Comparison of ENCODE assay signal across 8 mouse cellular contexts in the genomic region with DNA sequence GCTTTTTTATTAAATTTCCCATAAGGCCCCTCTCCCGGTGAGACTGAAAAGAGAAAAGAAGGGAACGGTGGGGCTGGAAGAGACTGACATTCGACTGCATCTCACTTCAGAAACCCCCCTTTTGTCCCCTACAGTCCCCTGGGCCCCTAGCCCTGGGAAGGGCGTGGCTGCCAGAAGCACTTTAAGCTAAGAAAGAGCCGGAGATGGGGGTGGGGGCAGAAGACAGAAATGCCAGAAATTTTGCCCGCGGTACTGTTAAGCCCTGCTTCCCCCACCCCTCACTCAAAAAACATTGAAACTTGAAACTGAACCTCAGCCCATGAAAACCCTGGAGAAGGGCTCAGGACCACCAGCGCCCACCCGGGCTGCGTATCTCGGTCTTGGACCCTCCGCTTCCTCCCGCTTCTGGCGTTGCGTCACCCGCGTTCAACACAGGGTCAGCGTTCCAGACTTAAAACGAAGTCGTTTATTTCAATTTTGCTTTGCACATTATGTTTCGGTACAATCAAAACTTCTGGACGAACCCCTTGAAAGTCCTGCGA. TPM values are rescaled to one million over a fixed set of nuclear protein-coding genes. Genes with fewer than 3 reads are reported as not detected.
A peak's percentile ranks its signal among the peaks of the same experiment; 100 is the strongest.
DNase-seq lines count a peak whose midpoint lies in the region; ATAC-seq and TF ChIP-seq lines count a peak whose summit lies in the region.
"Had no signal": no experiment of that assay in that cellular context is flagged by ENCODE, and none has a peak within 500 bp of the region (broad histone marks: within the 10 kb centered on the region; RNA-seq: fewer than 3 reads in every experiment).

No protein-coding gene starts in this region.

- peaks cover 78% of the 10 kb centered on the region for H3K27me3 ChIP-seq in heart, embryonic 16.5 days (ENCODE audit: control insufficient read depth, insufficient read depth, low read length)
- H3K27me3 ChIP-seq in heart, adult 2 months (ENCODE audit: control insufficient read depth, insufficient read depth, low read length) = peaks cover 33% of the 10 kb centered on the region
- peaks cover 84% of the 10 kb centered on the region for H3K27me3 ChIP-seq in embryonic facial prominence, embryonic 14.5 days (replicated peaks; ENCODE audit: control insufficient read depth, insufficient read depth, low read length)
- H3K27me3 ChIP-seq in hindbrain, embryonic 16.5 days (replicated peaks; ENCODE audit: control insufficient read depth, insufficient read depth, low read length) = peaks cover 22% of the 10 kb centered on the region
- peaks cover 65% of the 10 kb centered on the region for H3K27me3 ChIP-seq in midbrain, postnatal 0 days (ENCODE audit: insufficient read depth, low read length)
- H3K27me3 ChIP-seq in lung, postnatal 0 days (replicated peaks; ENCODE audit: insufficient read depth, low read length) = peaks cover 68% of the 10 kb centered on the region

- WGBS in heart, embryonic 16.5 days = 3% methylated on average over 23 of the region's 23 CpGs
- WGBS in heart, adult 2 months = 7% methylated on average over 23 of the region's 23 CpGs
- WGBS in embryonic facial prominence, embryonic 14.5 days = 1% methylated on average over 23 of the region's 23 CpGs
- 3% methylated on average over 23 of the region's 23 CpGs for WGBS in hindbrain, embryonic 16.5 days
- WGBS in midbrain, postnatal 0 days = 4% methylated on average over 23 of the region's 23 CpGs
- 3% methylated on average over 23 of the region's 23 CpGs for WGBS in lung, postnatal 0 days

- no peaks in the 10 kb centered on the region for H3K79me2 ChIP-seq in heart, adult 2 months (replicated peaks; ENCODE audit: control insufficient read depth, insufficient read depth, low read length)

- ATAC-seq in heart, embryonic 16.5 days (replicated peaks; ENCODE audit: extremely low read depth, insufficient read depth, low FRiP score) = no peak
- ATAC-seq in embryonic facial prominence, embryonic 14.5 days (ENCODE audit: low read depth) = no peak
- no peak for ATAC-seq in hindbrain, embryonic 16.5 days
- no peak for ATAC-seq in midbrain, postnatal 0 days (ENCODE audit: low FRiP score)
- no peak for ATAC-seq in lung, postnatal 0 days

- H3K9ac ChIP-seq in heart, embryonic 16.5 days (ENCODE audit: low read length) = no peak overlapping the region
- H3K9ac ChIP-seq in heart, adult 2 months (ENCODE audit: low read depth, low read length) = no peak overlapping the region
- no peak overlapping the region for H3K9ac ChIP-seq in embryonic facial prominence, embryonic 14.5 days (ENCODE audit: low read depth, low read length)
- peak overlapping the region; percentile 43 for H3K9ac ChIP-seq in hindbrain, embryonic 16.5 days (ENCODE audit: low read depth, low read length)
- no peak overlapping the region for H3K9ac ChIP-seq in midbrain, postnatal 0 days (replicated peaks; ENCODE audit: low read length, poor library complexity, severe bottlenecking)
- H3K9ac ChIP-seq in lung, postnatal 0 days (replicated peaks; ENCODE audit: low read depth) = no peak overlapping the region

- TF ChIP-seq CTCF in heart, adult 2 months (IDR thresholded peaks at IDR 0.05) = no peak
- TF ChIP-seq CTCF in midbrain, postnatal 0 days (IDR thresholded peaks at IDR 0.05) = no peak
- TF ChIP-seq CTCF in lung, postnatal 0 days (IDR thresholded peaks at IDR 0.05) = no peak

- H3K4me1 ChIP-seq in heart, embryonic 16.5 days (ENCODE audit: control insufficient read depth, insufficient read depth, low read length) = peaks cover 27% of the 10 kb centered on the region
- H3K4me1 ChIP-seq in heart, adult 2 months (ENCODE audit: control insufficient read depth, insufficient read depth, low read length) = no peaks in the 10 kb centered on the region
- H3K4me1 ChIP-seq in embryonic facial prominence, embryonic 14.5 days (ENCODE audit: control insufficient read depth, insufficient read depth, low read length) = peaks cover 30% of the 10 kb centered on the region
- peaks cover 31% of the 10 kb centered on the region for H3K4me1 ChIP-seq in hindbrain, embryonic 16.5 days (ENCODE audit: control insufficient read depth, insufficient read depth, low read depth, low read length)
- peaks cover 11% of the 10 kb centered on the region for H3K4me1 ChIP-seq in midbrain, postnatal 0 days (ENCODE audit: insufficient read depth, low read length)
- peaks cover 2% of the 10 kb centered on the region for H3K4me1 ChIP-seq in lung, postnatal 0 days (ENCODE audit: insufficient read depth, low read depth, low read length)

- H3K27ac ChIP-seq in heart, embryonic 16.5 days (ENCODE audit: low read length) = no peak overlapping the region
- no peak overlapping the region for H3K27ac ChIP-seq in heart, adult 2 months
- no peak overlapping the region for H3K27ac ChIP-seq in embryonic facial prominence, embryonic 14.5 days (replicated peaks; ENCODE audit: low read depth, low read length)
- H3K27ac ChIP-seq in hindbrain, embryonic 16.5 days (ENCODE audit: low read depth, low read length) = 0 out of 2 replicates have a peak overlapping the region, but pooled peaks have one; percentile 23
- no peak overlapping the region for H3K27ac ChIP-seq in midbrain, postnatal 0 days (ENCODE audit: low read depth, low read length)
- no peak overlapping the region for H3K27ac ChIP-seq in lung, postnatal 0 days (ENCODE audit: low read length)
- H3K27ac ChIP-seq: gastrocnemius, adult 2 months had no signal

- no peaks in the 10 kb centered on the region for H3K9me3 ChIP-seq in heart, embryonic 16.5 days (replicated peaks; ENCODE audit: control insufficient read depth, low read length)
- no peaks in the 10 kb centered on the region for H3K9me3 ChIP-seq in embryonic facial prominence, embryonic 14.5 days (ENCODE audit: control insufficient read depth, low read length)
- H3K9me3 ChIP-seq in hindbrain, embryonic 16.5 days (ENCODE audit: control insufficient read depth, low read length) = no peaks in the 10 kb centered on the region
- no peaks in the 10 kb centered on the region for H3K9me3 ChIP-seq in midbrain, postnatal 0 days (ENCODE audit: low read length)
- H3K9me3 ChIP-seq in lung, postnatal 0 days (ENCODE audit: low read length) = no peaks in the 10 kb centered on the region

- no peak for TF ChIP-seq POLR2A in heart, adult 2 months (IDR thresholded peaks at IDR 0.05; ENCODE audit: insufficient read depth, low read depth, low read length)

- no peak for DNase-seq in heart, adult 2 months
- no peak for DNase-seq in embryonic facial prominence, embryonic 14.5 days (ENCODE audit: low spot score)
- DNase-seq in midbrain, postnatal 0 days (ENCODE audit: low spot score) = no peak
- no peak for DNase-seq in gastrocnemius, postnatal 36 days
- no peak for DNase-seq in lung, postnatal 0 days (ENCODE audit: low spot score)
- DNase-seq: gastrocnemius, adult 2 months had no signal

- H3K4me3 ChIP-seq in heart, embryonic 16.5 days (ENCODE audit: low read length) = peak overlapping the region; percentile 19; the same call in 1 of the 2 replicates
- no peak overlapping the region for H3K4me3 ChIP-seq in heart, adult 2 months
- peak overlapping the region; percentile 23 for H3K4me3 ChIP-seq in embryonic facial prominence, embryonic 14.5 days (ENCODE audit: low read depth, low read length)
- H3K4me3 ChIP-seq in hindbrain, embryonic 16.5 days (ENCODE audit: low read length) = peak overlapping the region; percentile 76
- peak overlapping the region; percentile 5; the same call in 1 of the 2 replicates for H3K4me3 ChIP-seq in midbrain, postnatal 0 days (ENCODE audit: low read depth, low read length)
- H3K4me3 ChIP-seq in lung, postnatal 0 days (ENCODE audit: low read depth, low read length) = no peak overlapping the region
- H3K4me3 ChIP-seq: gastrocnemius, adult 2 months had no signal

- H3K36me3 ChIP-seq in heart, embryonic 16.5 days (ENCODE audit: control insufficient read depth, insufficient read depth) = no peaks in the 10 kb centered on the region
- H3K36me3 ChIP-seq in heart, adult 2 months (ENCODE audit: control insufficient read depth, insufficient read depth, low read length) = no peaks in the 10 kb centered on the region
- H3K36me3 ChIP-seq in embryonic facial prominence, embryonic 14.5 days (ENCODE audit: control insufficient read depth, insufficient read depth, low read length) = no peaks in the 10 kb centered on the region
- H3K36me3 ChIP-seq in hindbrain, embryonic 16.5 days (ENCODE audit: control insufficient read depth, insufficient read depth, low read length) = no peaks in the 10 kb centered on the region
- H3K36me3 ChIP-seq in midbrain, postnatal 0 days (ENCODE audit: insufficient read depth, low read length) = no peaks in the 10 kb centered on the region
- no peaks in the 10 kb centered on the region for H3K36me3 ChIP-seq in lung, postnatal 0 days (ENCODE audit: insufficient read depth, low read length)

- TF ChIP-seq EP300 in heart, adult 2 months (IDR thresholded peaks at IDR 0.05; ENCODE audit: insufficient read depth, low read depth, low read length) = no peak
- TF ChIP-seq EP300 in lung, postnatal 0 days (IDR thresholded peaks at IDR 0.05) = no peak

- intact Hi-C loops in heart, adult 2 months (cut with DNase I) = no loop called here
- intact Hi-C loops in gastrocnemius, postnatal 36 days (cut with DNase I) = no loop called here

- H3K4me2 ChIP-seq in heart, embryonic 16.5 days (ENCODE audit: low read depth, low read length) = no peak overlapping the region
- peak overlapping the region; percentile 37 for H3K4me2 ChIP-seq in embryonic facial prominence, embryonic 14.5 days (ENCODE audit: low read depth, low read length)
- peak overlapping the region; percentile 94 for H3K4me2 ChIP-seq in hindbrain, embryonic 16.5 days (ENCODE audit: low read length)
- peak overlapping the region; percentile 6; the same call in 1 of the 2 replicates for H3K4me2 ChIP-seq in midbrain, postnatal 0 days (ENCODE audit: low read depth, low read length, poor library complexity, severe bottlenecking)
- H3K4me2 ChIP-seq in lung, postnatal 0 days (replicated peaks; ENCODE audit: low read depth, low read length) = no peak overlapping the region

RNA-seq across cellular contexts. Expression of gene Cbln1, which starts 3.9 kb away (rescaled TPM):
- polyA plus RNA-seq in heart, embryonic 16.5 days (2015; fragmentation: Nextera tagmentation; extraction: Ambion mirVana) = 0.07 TPM in 1 of 2 replicates, not detected in the other
- total RNA-seq in heart, adult 2 months (2021) = under 1 TPM; 0.34 to 0.98 TPM
- 0.64 and 1.1 TPM in 2 replicates for polyA plus RNA-seq in heart, adult 2 months (2012; rRNA removed)
- 0.52 and 0.79 TPM in 2 replicates for polyA plus RNA-seq in embryonic facial prominence, embryonic 14.5 days (2014; fragmentation: Nextera tagmentation; extraction: Ambion mirVana)
- polyA plus RNA-seq in hindbrain, embryonic 16.5 days (2015; fragmentation: Nextera tagmentation; extraction: Ambion mirVana) = 30.4 and 34.9 TPM in 2 replicates
- total RNA-seq in midbrain, postnatal 0 days (2014; rRNA removed) = 48.2 and 77.3 TPM in 2 replicates
- 17.3 and 24.0 TPM in 2 replicates for polyA plus RNA-seq in midbrain, postnatal 0 days (2015; fragmentation: Nextera tagmentation; extraction: Ambion mirVana)
- total RNA-seq in gastrocnemius, postnatal 36 days (2021) = not detected
- polyA plus RNA-seq in lung, postnatal 0 days (2015; fragmentation: Nextera tagmentation; extraction: Ambion mirVana) = not detected in 2 replicates
- total RNA-seq: gastrocnemius, adult 2 months had no signal

Comparison
In these comparisons a context has a peak if more than half of its experiments do, and no peak if none do; other contexts are left out.
1. H3K4me3 ChIP-seq: peak in heart, embryonic 16.5 days (single experiment), embryonic facial prominence, embryonic 14.5 days (single experiment), hindbrain, embryonic 16.5 days (single experiment) and midbrain, postnatal 0 days (single experiment); none in heart, adult 2 months (single experiment) and lung, postnatal 0 days (single experiment).
2. H3K4me2 ChIP-seq: peak in embryonic facial prominence, embryonic 14.5 days (single experiment), hindbrain, embryonic 16.5 days (single experiment) and midbrain, postnatal 0 days (single experiment); none in heart, embryonic 16.5 days (single experiment) and lung, postnatal 0 days (single experiment).